Mouse (Mus musculus): ENCODE measurements around the gene Eno2.
A peak's percentile ranks its signal among the peaks of the same experiment; 100 is the strongest.

The Eno2 gene

DNA sequence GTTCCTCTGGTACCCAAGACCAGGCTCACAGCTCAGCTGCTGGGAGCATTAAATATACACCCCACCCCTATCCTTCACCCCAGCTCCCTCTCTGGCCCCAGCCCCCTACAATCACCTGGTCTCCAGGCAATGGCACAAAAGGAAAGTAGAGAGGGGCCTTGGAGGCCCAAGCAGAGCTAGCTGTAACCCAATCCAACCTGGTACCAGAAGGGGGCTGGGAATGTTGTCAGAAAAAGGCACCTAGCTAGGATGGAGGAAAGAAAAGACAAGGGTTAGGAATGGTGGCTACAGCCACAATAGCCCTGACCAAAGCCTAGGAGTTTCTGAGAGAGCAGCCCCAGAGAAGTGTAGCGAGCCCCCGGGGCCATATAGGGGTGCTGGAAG, 10.6 kb downstream of the Eno2 start:
- no peak for DNase-seq

DNA sequence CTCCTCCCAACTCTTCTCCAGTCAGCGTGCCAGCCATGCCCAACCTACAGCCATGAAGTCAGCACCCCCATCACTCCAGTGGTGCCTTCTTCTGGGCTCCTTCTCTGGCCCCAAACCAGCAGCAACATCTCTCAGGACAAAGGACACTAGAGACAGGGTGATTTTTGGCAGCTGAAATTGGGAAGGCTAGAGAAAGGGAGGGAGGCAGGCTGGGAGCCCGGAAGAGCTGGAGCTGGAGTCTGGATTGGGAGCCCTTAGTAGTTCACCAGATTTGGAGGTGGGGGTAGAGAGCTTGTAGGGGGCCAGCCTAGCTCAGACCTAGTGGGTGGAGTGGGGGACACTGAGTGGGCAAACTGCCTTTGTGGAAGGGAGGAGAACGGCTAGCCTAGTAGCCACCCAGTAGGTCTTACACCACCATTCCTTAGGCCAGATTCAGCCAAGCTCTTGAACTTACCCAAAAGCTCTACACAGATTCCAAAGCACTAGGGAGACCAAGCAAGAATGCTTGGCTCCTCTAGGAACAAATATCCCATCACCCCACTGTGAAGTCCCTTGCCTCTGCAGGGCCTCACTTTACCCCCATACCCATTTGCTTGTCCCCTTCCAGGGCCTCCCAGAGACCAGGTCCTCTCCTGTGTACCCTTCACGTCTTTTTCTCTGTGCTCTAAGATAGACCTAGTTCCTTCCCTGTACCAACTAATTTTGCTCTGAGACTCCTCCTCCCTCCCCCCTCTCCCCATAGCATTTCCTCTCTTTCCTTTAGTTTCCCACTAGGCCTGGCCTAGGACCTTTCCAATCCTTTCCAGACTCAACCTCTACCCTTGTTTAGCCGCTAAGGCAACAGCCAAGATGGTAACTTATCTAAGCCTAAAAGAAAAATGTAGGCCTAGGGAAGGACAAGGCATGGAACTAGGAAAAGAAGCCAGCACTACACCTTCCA, 11.3 kb downstream of the Eno2 start:
- peak; percentile 61 for DNase-seq

DNA sequence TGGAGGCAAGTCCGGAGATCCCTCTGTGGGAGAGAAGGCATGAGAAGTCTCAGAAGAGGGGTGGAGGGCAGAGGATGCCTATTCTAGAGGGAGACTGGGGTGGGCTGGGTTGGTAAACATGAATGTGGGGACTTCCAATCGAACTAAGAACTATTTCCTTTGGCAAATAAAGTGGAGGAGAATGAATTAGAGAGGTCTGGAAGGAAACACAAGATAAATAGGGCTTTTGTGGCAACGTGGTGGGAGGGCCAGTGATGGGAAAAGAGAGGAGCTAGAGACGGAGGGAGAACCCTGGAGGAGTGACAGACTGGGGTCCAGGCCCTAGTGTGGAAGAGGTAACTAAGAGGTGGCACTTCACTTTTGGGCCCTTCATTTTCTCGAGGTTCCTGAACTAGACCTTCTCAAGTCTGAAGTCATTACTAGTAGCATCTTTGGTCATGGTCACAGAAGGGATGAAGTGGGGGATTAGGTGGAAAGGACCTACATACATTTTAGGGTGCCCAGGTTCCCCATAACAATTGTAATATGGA, 12.1 kb downstream of the Eno2 start:
- DNase-seq: no peak

DNA sequence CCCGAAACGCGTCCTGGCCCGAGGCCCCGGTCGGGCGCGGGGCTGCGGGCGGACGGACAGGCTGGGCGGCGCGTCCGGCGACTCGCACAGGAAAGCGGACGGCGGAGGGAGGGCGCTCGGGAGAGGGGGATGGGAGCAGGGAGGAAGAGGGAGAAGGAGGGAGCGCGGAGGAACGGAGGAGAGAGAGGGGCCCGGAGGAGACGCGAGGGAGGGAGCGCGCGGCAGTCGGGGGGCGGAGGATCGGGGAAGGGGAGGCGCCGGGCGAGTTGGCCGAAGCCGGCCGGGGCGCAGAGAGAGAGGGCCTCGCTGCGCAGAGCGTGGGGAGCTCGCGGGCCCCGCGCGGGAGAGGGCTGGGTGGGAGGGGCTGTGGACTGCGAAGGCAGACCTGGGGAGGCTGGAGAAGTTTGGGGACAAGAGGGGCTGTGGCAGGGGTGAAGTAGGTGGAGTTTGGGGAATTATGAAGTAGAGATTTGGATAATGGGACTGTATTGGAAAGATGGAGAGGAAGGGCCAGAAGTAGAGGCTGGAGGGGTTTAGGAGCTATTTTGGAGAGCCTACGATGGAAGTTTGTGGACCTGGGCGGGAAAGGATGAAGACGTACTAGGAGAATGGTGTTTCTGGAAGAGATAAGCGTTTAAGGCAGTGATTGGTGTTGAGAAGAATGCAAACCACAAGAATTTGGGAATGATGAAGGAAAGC, 12.7 kb downstream of the Eno2 start:
- peak; percentile 81 for DNase-seq

DNA sequence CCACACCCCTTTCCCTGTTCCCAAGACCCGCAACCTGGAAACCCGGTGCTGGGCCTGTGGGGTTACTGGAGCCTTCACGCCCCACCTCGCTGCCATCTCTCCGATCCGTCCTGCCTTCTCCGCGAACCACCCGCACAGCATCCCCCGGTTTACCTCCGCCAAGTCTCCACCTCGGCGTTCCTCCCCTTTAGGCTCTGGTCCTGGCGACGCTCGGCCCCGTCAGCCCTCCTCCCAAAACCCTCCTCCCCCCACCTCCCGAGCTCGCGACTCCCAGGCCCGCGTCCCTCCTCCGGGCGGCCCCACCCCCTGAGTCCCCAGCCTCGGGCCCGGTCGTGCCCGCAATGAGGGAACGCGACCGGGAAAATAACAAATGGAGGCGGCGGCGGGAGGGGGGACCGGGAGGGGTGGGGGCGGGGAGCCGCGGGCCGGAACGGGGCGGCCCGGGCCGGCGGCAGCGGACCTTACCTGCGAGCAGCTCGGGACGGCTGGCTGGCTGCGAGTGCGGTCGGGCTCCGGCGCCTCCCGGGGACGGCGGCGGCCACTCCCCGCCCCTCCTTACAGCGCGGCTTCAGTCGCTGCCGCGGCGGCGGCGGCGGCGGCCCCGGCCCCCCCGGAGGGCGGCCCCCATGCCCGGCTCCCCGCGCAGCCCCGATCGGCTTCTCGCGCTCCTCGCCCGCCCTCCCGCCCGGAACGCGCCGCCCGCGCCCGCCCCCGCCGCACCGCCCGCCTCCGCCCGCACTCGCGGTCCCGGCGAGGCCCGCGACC, 13.5 kb downstream of the Eno2 start, which contains the start of the genes Gm45234 and Atn1:
Gm45234 (minus strand) TSS at position 191 of the 765 bp plus-strand sequence.
Atn1 (minus strand) TSS at position 694 of the 765 bp plus-strand sequence.
- DNase-seq: peak; percentile 67

DNA sequence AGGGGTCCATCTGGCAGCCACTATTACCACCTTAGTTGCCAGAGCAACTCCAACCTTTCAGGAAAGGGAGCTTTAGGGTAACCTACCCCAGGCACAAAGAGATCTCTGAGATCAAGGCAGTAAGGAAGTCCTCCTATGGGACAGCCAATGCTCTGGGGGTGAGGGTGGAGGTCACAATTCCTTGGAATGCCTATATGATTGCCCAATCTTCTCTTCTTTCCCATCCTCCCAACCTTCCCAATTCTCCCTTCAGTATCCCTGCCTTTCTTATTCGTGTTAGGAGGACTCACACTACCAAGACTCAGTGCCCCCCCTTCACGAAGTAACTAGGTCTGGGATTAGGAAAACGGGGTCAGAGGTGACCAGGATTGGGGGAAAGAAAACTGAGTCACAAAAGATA, 14.2 kb downstream of the Eno2 start:
- DNase-seq: no peak

DNA sequence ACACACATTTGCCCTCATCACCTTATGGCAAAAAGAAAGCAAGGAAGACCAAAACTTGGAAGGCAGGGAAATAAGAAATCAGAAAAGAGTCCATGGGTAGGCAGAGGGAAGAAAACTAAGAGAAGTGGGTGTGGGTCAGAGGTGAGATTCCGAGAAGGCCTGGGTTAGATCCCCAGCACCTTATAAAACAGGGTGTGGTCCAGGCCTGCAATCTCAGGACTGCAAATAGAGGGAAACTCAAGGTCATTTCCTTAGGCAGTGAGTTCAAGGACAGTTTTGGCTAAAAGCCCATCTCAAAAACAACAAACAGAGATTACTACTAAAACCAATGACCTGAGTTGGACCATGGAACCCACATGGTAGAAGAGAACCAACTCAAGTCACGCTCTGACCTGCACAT, 15.6 kb downstream of the Eno2 start:
- DNase-seq: no peak

DNA sequence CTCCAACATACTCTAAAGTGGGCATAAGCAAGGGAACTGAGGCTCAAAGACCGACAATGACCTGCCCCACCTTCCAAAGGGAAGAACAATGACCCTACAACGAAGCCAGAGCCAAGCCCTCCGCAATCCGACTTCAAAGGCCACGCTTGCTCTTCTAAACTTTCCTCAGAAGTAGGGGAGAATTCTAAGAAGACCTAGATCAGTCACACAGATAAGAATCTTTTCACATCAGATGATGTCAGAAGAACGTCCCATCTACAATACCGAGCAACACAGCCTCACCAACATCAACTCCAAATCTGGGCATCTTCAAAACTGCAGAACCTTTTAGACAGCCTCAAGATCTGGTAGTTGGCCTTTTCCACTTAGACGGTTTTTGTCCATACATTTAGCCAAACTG, 19.1 kb downstream of the Eno2 start:
- no peak for DNase-seq

DNA sequence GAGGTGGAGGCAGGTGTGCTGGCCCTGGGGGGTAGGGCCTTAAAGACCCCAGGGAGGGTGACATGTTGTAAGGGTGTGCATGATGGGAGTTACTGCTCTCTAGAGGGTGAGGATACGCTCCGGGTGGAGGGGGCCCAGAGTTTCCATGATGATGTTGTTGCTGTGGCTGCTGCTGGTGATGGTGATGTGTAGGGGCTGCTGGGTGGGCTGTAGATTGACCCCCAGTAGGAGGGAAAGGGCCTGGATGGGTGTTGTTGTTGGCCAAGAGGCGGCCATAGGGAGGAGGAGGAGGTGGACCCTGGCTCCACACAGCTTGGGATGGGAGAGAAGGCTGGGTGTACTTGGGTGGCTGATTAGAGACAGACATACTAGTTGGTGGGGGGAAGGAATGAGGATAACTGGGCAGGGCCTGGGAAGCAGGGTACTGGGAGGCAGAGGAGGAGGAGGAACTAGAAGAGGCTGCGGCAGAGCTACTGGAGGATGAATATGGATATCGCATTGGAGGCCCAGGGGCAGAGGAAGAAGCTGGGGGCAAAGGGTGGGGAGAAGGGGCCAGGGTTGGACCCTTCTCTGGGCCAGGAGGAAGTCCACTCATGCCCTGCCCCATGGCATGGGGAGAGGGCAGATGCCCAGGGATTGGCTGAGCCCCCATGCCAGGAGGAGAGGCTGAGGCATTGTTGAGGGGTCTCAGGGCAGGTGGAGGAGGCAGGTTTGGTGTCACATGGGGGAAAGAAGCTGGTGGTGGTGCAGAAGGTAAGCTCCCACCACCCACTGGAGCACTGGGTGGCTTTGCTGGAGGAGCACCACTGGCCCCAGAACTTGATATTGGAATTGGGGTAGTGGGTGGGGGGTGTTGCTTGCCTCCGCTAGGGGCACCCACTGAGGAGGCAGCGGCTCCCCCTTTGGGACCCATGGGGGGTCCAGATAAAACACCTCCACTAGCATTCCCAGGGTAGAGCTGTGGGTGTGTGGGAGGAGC, 22.5 kb downstream of the Eno2 start:
- no peak for DNase-seq

DNA sequence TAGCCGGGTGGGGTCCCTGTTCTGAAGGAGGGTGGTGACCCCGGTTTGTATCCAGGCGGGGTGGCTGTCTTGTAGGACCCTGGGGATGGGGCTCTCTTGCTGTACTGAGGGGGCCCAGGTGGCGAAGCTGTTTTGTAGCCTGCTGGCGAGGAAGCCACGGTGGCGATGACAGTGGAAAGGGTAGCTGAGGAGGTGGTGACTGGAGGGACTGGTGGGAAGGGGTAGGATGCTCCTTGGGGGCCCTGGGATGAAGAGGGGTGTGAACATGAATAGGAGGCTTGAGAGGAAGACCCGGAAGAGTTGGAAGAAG, 23.2 kb downstream of the Eno2 start:
- no peak for DNase-seq

DNA sequence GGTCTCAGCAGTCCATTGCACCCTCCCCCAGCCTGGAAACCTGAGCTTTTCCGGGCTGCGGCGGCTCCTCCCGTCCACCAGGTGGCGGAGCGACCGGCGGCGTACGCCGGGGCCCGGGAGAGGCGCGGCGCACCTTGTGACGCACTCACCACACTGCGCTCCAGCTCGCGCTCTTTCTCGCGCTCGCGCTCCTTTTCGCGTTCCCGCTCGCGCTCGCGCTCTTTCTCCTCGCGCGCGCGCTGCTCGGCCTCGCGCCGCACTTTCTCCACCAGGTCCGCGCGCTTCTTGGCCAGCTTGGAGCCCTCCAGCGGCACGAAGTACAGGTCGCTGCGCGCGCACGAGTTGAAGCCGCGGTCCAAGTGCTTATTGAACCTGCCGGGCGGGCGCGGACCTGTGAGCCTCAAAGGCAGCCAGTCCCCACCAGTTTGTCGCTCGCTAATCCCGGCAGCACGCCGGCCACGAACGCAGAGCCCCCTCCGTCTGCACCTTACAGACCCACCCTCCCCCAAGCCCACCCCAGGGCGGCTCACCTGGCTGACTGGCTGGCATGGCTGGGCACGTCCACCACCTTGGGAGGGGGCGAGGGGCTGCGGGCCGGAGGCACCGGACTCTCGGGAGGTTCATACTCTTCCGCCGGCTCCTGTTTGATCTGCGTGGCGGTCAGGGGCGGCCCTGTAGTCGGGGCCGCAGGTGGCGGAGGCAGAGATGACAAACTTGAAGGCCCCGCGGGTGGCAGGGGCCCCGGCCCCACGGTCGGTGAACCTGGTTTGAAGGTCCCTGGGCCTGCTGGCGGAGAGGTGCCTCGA, 23.8 kb downstream of the Eno2 start:
- peak; percentile 97 for DNase-seq

DNA sequence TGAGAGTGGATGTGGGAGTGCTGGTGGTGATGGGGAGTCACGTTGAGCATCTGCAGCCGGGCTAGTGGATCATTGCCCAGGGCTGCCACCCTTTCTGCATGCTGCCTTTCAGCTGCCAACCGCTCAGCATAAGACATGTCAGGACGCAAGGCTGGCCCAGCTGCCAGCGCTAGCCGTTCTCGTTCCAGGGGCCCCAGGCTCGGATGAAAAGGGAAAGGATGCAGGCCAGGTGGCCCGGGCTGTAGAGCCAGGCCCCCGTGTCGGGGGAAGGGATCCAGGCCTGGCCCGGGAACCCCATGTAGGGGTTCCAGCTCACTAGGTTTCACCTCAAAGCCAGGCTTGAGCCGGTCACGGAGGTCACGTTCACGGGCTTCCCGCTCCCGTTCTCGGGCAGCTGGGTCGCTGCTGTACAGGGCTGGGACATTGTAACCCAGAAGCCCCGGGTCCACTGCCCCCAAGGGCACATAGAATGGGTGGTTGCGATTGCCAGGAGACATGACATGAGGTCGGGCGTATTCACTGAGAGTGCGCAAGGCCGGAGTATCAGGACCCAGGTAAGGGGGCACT, 24.6 kb downstream of the Eno2 start:
- DNase-seq: no peak

DNA sequence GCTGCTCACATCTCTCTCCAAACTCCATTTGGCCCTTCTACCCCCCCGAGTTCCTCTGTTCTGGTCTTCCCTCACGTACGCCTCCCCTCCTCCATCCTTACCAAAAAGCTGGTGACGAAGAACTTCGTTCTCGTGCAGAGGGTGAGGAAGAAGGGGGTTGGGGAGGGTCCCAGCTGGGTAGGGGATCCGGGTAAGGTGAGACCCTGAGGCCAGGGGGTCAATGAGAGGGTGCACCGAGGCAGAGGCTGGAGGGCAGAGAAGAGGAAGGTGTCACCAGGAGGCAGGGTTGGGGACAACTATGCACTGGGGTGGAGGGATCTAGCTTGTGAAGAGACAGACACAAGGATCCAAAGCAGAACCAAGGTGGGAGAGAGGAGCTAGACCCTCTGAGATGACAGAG, 25.8 kb downstream of the Eno2 start:
- no peak for DNase-seq

DNA sequence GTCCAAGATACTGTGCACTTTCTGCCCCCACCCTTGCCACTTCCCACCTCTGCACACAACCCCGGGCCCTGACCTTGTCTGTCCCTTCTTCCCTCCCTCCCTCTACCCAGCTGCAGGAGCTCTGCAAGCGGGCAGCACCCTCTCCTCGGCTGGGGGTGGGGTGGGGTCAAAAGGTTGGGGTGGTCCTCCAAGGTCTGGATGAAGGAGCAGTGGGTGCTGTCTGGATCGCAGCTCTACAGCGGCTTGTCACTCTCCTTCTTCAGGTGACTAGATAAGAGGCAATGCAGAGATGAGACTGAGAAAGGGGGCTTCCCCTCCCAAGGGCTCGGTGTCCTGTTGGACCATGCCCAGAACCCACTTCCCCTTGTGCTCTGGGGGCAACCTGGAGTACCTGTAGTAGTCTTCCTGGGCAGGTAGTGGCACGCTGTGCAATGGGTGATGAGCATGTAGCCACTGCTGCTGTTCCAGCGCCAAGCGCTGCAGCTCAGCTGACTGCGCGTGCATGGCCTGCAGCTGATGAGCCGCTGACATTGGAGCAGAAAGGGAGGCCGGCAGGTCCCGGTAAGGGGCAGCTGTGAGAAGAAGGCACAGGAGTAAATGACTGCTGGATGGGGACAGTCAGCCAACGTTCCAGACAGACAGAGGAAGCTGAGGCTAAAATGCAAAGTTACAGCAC, 26.5 kb downstream of the Eno2 start:
- no peak for DNase-seq

DNA sequence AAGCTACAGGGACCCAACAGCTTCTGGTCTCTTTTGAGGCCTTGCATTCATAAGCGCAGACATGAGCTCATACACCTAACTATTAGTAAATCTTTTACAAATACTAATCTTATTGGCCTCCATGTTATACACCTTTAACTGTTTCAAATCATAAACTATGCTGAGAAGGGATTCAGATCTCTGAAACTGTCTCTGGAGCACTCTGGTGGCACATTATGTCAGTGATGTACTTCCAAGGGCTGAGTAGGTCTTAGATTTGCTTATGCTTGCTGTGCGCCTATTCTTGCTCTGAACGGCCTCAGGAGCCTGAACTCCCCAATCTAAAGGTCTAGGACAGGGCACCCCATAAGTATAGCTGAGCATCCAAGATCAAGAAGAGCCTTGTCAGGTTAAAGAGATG, 27.6 kb downstream of the Eno2 start:
- DNase-seq: no peak

DNA sequence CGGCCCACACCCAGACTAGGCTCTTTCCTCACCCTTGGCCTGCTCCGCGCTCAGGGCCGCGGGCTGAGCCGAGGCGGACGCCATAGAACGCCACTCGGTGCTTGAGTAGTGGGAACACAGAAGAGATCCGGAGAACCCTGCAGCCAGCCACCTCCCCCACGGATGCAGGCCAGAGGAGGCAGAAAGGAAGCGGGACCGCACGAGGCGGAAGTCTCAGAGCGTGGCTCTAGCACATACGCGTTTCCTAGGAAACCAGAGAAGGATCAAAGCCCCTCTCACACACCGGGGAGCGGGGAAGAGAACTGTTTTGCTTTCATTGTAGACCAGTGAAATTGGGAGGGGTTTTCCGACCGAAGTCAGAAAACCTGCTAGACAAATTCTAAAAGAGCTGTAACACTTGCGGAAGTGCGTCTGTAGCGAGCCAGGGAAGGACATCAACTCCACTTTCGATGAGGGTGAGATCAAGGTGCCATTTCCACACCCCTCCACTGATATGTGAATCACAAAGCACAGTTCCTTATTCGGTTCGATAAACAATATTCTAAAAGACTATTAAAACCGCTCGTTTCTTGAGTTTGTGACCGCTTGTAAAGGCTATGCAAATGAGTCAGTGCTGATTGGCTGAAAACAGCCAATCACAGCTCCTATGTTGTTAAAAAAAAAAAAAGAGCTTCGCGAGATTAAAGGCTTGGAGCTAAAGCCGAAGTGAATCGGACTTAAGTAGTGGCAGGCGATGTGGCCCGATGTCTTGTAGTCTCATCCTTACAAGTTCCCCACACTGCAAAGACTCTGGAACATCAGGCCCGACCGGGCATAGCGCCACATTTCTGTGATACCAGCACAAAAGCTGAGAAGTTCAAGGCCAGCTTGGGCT, 28.3 kb downstream of the Eno2 start, which contains the start of gene Grcc10:
Grcc10 (minus strand) TSS at position 487 of the 874 bp plus-strand sequence.
- DNase-seq: peak; percentile 90

DNA sequence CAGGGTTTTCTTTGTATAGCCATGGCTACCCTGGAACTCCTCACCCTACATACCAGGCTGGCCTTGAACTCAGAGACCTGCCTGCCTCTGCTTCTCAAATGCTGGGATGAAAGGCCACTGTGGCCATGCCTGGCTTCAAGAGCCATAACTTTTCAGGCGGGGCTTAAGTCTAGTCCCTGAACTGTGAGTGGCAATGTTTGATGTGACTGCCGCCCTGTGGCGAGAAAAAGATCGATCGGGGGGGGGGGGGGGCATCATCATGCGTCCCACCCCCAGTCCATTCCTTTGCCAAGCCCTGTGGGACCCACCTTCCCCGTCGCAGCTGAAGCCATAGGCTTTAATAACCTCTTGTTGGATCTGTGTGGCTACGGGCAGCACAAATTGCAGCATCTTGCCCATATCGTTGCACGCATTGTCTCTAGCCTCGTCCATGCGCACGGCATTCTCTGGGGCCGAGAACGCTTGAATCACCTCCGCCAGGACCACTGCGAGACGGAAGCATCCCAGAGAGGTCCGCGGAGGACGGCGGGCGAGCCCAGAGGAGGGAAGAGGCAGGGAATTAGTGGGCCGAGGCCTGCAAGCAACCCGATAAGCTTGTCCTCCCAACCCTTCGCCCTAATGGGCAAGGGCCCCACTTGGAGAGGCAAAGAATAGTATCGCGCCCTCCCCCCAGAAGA, 29.1 kb downstream of the Eno2 start:
- DNase-seq: peak; percentile 63

DNA sequence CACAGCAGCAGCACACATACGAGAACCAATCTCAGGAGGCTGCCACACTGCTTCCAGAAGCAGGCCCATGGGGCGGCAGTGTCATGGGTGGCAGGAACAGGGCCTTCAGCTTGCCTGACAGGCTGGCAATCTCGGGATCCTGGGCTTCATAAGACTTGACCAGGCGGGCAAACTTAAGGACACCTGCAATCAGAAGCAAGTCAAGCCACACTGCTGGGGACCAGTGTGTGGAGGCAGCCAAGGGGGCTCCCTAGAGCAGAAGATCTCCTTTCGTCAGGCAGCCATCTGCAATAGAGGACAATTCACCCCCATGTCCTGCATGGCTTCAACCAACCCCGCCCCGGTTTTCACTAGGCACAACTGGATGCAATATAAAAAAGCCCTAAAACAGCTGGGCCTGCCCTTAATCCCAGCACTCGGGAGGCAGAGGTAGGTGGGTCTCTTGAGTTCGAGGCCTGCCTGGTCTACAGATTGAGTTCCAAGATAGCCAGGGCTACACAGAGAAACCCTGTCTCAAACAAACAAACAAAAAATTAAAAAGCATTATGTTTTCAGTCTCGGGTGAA, 30.2 kb downstream of the Eno2 start:
- DNase-seq: no peak
